Mouse (Mus musculus) layer of hippocampus, postnatal 36 days (tissue): Measurements from ENCODE around the gene Olfr1037. TPM values are rescaled to one million over a fixed set of nuclear protein-coding genes. Genes with fewer than 3 reads are reported as not detected.
"Not testable (repeated sequence)": the region's sequence is repeated elsewhere in the genome, so short reads cannot be mapped to it uniquely, and the experiment has no call there.

Source experiments
- DNase-seq, 2 experiments: peaks; one replicate each; pipeline ENCODE4 v3.0.0; 2022
- total RNA-seq, 2 experiments: library from RNA; stranded (reverse); gene quantifications; 2 replicates each; pipeline ENCODE4 v1.2.3; 2021

Gene Olfr1037
- total RNA-seq, result not detected

DNA sequence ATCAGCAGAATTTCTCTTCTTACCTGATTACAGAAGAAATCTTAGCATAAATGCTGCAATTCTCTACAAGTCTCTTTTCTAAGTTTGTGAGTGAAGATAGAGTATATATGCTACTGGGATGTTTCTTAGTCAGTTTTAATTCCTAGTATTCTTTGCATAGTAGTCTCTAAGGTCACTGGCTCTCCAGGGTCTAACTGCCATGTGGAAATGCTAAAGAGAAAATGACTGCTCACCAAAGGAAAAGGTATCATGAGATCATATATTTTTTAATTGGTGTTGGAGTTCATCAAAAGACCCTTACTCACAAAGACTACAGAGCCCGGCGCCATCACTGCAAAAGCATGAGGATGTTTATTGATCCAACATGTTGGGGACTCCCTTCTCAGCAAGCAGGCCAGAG lies at the start of gene Olfr1037:
Gene Olfr1037, minus strand, starts transcription at position 101 of the 400 bp plus-strand sequence.
- DNase-seq, result no peak

DNA sequence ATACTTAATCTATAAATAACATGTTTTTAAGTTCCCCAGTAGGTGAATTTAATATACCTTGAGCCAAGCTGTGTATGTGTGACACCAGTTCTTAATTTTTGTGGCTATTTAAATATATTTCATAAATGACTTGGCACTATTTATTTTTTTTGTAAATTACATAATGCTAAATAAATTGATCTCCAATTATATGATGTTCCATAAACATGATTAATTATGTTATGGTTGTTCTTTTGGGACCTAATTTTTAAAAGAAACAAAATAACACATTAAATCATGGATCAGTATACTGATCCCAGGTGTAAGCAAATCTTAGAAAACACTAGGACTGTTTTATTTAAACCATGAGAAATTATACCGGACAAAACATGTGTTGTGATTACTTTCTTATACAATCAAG lies 48.6 kb upstream of the Olfr1037 start, which contains the start of gene Olfr1039:
Gene Olfr1039, minus strand, starts transcription at position 101 of the 400 bp plus-strand sequence.
- no peak for DNase-seq

DNA sequence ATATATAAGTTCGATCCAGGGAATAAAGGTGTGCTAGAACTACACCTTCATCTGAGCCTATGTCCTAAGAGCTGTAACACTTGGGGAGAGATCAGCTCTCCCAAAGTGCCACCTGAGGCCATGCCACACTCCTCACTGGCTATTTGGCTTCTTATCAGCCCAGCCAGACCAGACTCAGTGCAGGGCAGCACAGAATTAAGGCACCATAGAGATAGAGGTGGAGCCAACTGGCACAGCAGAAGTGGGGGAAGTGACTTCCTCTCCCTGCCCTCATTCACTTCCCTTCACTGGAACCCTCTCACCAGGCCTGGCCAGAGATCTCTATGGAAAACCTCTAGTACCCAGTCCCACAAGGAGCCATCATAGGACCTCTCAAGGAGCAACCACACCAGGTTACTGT lies 6.7 kb downstream of the Olfr1037 start:
- not testable (repeated sequence) for DNase-seq

DNA sequence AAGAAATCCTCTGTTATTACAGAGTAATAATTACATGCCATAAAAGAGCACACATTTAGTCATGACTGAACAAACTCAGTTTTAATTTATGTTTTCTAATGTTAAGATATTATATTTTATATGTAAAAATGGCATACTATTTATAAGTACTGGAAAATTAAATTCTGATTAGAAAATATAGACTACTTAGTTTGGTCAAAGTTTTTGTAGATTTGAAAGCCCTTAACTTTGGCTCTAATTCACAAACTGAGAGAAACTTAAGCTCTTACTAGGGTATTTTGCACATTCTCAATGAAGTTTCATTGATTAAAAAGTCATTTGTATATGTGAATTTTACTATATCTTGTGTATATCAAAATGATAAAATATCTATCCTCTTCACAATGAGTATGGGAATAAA lies 13.5 kb downstream of the Olfr1037 start, which contains the start of gene Olfr1036:
Gene Olfr1036, plus strand, starts transcription at position 301 of the 400 bp plus-strand sequence.
- DNase-seq, result not testable (repeated sequence)

DNA sequence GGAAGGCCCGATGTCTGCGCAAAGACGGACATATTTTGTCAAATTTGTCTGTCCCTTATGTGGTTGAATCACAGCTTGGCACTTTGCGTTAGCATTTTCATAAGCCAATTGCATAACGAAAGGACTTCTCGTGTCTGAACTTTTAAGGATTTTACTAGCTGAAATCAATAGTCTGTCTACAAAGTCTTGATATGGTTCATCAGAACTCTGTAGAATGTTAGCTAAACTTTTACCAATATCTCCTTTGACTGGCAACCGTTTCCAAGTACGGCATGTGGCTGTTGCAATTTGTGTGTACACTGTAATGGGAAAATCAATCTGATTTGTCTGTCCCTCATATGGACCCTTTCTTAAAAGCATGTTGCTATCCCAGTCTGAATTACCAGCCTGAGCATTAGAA lies 17.0 kb downstream of the Olfr1037 start:
- DNase-seq, result no peak

DNA sequence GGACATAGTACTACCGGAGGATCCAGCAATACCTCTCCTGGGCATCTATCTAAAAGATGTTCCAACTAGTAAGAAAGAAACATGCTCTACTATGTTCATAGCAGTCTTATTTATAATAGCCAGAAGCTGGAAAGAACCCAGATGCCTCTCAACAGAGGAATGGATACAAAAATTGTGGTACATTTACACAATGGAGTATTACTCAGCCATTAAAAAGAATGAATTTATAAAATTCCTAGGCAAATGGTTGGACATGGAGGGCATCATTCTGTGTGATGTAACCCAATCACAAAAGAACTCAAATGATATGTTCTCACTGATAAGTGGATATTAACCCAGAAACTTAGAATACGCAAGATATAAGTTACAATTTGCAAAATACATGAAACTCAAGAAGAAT lies 23.4 kb downstream of the Olfr1037 start:
- not testable (repeated sequence) for DNase-seq

DNA sequence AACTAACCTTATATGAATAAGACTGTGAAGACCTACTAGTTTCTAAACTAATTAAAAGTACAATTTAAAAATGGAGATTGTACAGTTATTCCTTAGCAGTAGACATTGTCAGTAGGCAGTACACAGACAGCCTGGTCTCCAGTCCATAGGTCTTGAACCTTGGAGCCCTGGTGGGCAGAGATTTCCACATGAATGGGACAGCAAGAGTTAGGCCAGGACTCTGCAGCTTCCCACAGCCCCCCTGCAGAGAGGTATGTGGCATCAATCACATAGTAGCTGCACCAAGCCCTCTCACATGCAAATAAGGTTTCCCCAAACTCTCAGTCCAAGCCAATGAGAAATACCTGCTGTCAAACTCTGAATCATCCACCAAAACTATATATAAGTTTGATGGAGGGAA lies 36.4 kb downstream of the Olfr1037 start:
- DNase-seq, result not testable (repeated sequence)

DNA sequence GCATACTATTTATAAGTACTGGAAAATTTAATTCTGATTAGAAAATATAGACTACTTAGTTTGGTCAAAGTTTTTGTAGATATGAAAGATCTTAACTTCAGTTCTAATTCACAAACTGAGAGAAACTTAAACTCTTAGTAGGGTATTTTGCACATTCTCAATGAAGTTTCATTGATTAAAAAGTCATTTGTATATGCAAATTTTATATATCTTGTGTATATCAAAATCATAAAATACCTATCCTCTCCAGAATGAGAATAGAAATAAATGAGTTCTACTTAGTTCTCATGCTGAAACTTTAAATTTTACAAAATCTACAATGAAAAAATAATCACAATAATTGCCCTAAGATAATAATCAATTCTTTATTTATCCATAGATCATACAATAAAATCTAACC lies 41.6 kb downstream of the Olfr1037 start, which contains the start of gene Olfr1034:
Gene Olfr1034, plus strand, starts transcription at position 301 of the 400 bp plus-strand sequence.
- DNase-seq, result no peak

Other genes with a start within 250 kb of the Olfr1037 start
- gene Olfr1019, start 241.9 kb downstream of the Olfr1037 start, total RNA-seq, result not detected
- not detected for gene Olfr1020, start 240.4 kb downstream of the Olfr1037 start, total RNA-seq
- not detected for gene Olfr1022, start 218.8 kb downstream of the Olfr1037 start, total RNA-seq
- not detected for gene Olfr1023, start 201.7 kb downstream of the Olfr1037 start, total RNA-seq
- not detected for gene Olfr1024, start 182.3 kb downstream of the Olfr1037 start, total RNA-seq
- gene Olfr1025-ps1, start 172.2 kb downstream of the Olfr1037 start, total RNA-seq, result not detected
- gene Olfr1026, start 165.8 kb downstream of the Olfr1037 start, total RNA-seq, result not detected
- not detected for gene Olfr1028, start 136.9 kb downstream of the Olfr1037 start, total RNA-seq
- not detected for gene Olfr1029, start 113.5 kb downstream of the Olfr1037 start, total RNA-seq
- not detected for gene Olfr1030, start 108.1 kb downstream of the Olfr1037 start, total RNA-seq
- not detected for gene Olfr1031, start 97.1 kb downstream of the Olfr1037 start, total RNA-seq
- gene Olfr1032, start 81.8 kb downstream of the Olfr1037 start, total RNA-seq, result not detected
- gene Olfr1033, start 66.8 kb downstream of the Olfr1037 start, total RNA-seq, result not detected
- gene Olfr1034, start 41.5 kb downstream of the Olfr1037 start, total RNA-seq, result not detected
- gene Olfr1036, start 13.4 kb downstream of the Olfr1037 start, total RNA-seq, result not detected
- not detected for gene Olfr1039, start 48.5 kb upstream of the Olfr1037 start, total RNA-seq
- not detected for gene Olfr1040, start 59.3 kb upstream of the Olfr1037 start, total RNA-seq
- not detected for gene Olfr1042, start 74.5 kb upstream of the Olfr1037 start, total RNA-seq
- gene Olfr1043, start 80.1 kb upstream of the Olfr1037 start, total RNA-seq, result not detected
- not detected for gene Olfr1044, start 90.4 kb upstream of the Olfr1037 start, total RNA-seq
- not detected for gene Olfr52, start 98.3 kb upstream of the Olfr1037 start, total RNA-seq
- not detected for gene Olfr1045, start 115.6 kb upstream of the Olfr1037 start, total RNA-seq
- not detected for gene Olfr1046, start 131.9 kb upstream of the Olfr1037 start, total RNA-seq
- not detected for gene Olfr1047, start 144.0 kb upstream of the Olfr1037 start, total RNA-seq
- not detected for gene Olfr1048, start 152.9 kb upstream of the Olfr1037 start, total RNA-seq
- gene Olfr1049, start 170.9 kb upstream of the Olfr1037 start, total RNA-seq, result not detected
- not detected for gene Olfr1051, start 191.7 kb upstream of the Olfr1037 start, total RNA-seq
- not detected for gene Olfr1052, start 205.1 kb upstream of the Olfr1037 start, total RNA-seq
- not detected for gene Olfr1053, start 227.9 kb upstream of the Olfr1037 start, total RNA-seq
- gene Olfr1054, start 248.0 kb upstream of the Olfr1037 start, total RNA-seq, result not detected